8 mouse cellular contexts compared by ENCODE assay signal in the genomic region with DNA sequence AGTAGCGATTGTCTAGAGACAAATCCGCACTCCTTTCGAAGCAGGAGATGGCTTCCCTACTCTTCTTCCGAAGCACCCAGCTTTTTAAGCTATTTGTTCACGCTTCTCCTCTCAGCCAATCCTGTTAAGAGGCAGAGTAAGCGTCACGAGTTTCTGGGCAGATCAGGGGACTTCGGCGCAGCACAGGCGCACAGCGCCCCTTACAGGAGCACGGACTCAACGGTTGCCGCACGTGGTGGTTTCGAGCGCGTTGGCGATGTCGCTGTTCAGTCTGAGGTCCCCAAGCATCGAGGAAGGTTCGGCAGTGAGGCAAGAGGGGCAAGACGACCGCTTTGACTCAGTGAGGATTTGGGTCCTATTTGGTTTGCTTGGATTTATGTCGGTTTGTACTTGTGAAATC. TPM values are rescaled to one million over a fixed set of nuclear protein-coding genes. Genes with fewer than 3 reads are reported as not detected.
DNase-seq lines count a peak whose midpoint lies in the region; ATAC-seq lines count a peak whose summit lies in the region.

A gene (plus strand): TSS at position 219 of the 400 bp plus-strand sequence.

- peaks cover 17% of the 10 kb centered on the region for H3K4me1 ChIP-seq in intestine, embryonic 15.5 days (replicated peaks)

- intact Hi-C loops in gastrocnemius, postnatal 36 days (cut with DNase I): no loop called here
- intact Hi-C loops in left cerebral cortex, postnatal 14 days (cut with DNase I): loop anchor here (10.0 kb wide), 1 partner anchor 338 kb away; a partner anchor contains a TSS

- DNase-seq in adrenal gland, adult 2 months: peak; percentile 92
- peak; percentile 88 for DNase-seq in embryo, embryonic 11.5 days (ENCODE audit: low read depth, low spot score)
- DNase-seq in gastrocnemius, postnatal 36 days: peak; percentile 89 to 92
- peak; percentile 96 for DNase-seq in left cerebral cortex, postnatal 14 days (ENCODE audit: low spot score in 2 of 2)
- peak; percentile 96 for DNase-seq in mesoderm, embryonic 11.5 days (ENCODE audit: low read depth, low spot score)
- DNase-seq in right cerebral cortex, postnatal 25 days: peak; percentile 87
- DNase-seq in urinary bladder, postnatal 36 days (ENCODE audit: low spot score in 2 of 2): peak; percentile 93 to 95

- H3K4me3 ChIP-seq in intestine, embryonic 15.5 days (replicated peaks): peak within 1 kb of the TSS; percentile 16; the same call in 1 of the 2 replicates

- peak within 1 kb of the TSS; percentile 57 for H3K4me2 ChIP-seq in intestine, embryonic 15.5 days (replicated peaks)

- no peak within 1 kb of the TSS; the same call in 1 of the 2 replicates for H3K9ac ChIP-seq in intestine, embryonic 15.5 days

- H3K27me3 ChIP-seq in intestine, embryonic 15.5 days (replicated peaks): no peaks in the 10 kb centered on the region

- no peaks in the 10 kb centered on the region for H3K9me3 ChIP-seq in intestine, embryonic 15.5 days

- peak; percentile 36 for ATAC-seq in intestine, embryonic 15.5 days

- no peak within 1 kb of the TSS; the same call in 1 of the 2 replicates for H3K27ac ChIP-seq in intestine, embryonic 15.5 days

- WGBS in intestine, embryonic 15.5 days: 6% methylated on average over 25 of the region's 25 CpGs

- no peaks in the 10 kb centered on the region for H3K36me3 ChIP-seq in intestine, embryonic 15.5 days

RNA-seq across cellular contexts. Expression of the gene that starts here (rescaled TPM):
- total RNA-seq in adrenal gland, adult 2 months (2021): under 1 TPM; 0.10 to 0.26 TPM
- polyA plus RNA-seq in adrenal gland, adult 2 months (2012; rRNA removed): not detected in 2 replicates
- under 1 TPM; 0.08 to 0.12 TPM for total RNA-seq in gastrocnemius, postnatal 36 days (2021)
- polyA plus RNA-seq in intestine, embryonic 15.5 days (2015; fragmentation: Nextera tagmentation; extraction: Ambion mirVana): 0.31 and 0.33 TPM in 2 replicates
- total RNA-seq in left cerebral cortex, postnatal 14 days (2021): under 1 TPM; 0.11 to 0.20 TPM

Comparison
In these comparisons a context has a peak if more than half of its experiments do, and no peak if none do; other contexts are left out.
1. Peak in DNase-seq in adrenal gland, adult 2 months; RNA of the gene not detected or under 1 TPM.
2. Peak in DNase-seq in gastrocnemius, postnatal 36 days; RNA of the gene not detected or under 1 TPM.
3. Peak in ATAC-seq, H3K4me3 ChIP-seq and H3K4me2 ChIP-seq in intestine, embryonic 15.5 days; RNA of the gene not detected or under 1 TPM.
4. Peak in DNase-seq in left cerebral cortex, postnatal 14 days; RNA of the gene not detected or under 1 TPM.